Mouse (Mus musculus) cerebellum, adult (tissue): Measurements from ENCODE around the gene Nf1.

ENCODE experiments used
- ATAC-seq: cut with Nextera tagmentation; 2 replicates; pipeline ENCODE4 v1.9.2; 2017; ENCODE audit warnings: mild to moderate bottlenecking, moderate library complexity, mixed read lengths; ENCODE audit not compliant: insufficient number of reproducible peaks, low FRiP score, low TSS enrichment

Gene Nf1

GRCm38 (mm10) chr11:79327106-79327505 lies 12.4 kb upstream of the Nf1 start:
- ATAC-seq = no peak

DNA sequence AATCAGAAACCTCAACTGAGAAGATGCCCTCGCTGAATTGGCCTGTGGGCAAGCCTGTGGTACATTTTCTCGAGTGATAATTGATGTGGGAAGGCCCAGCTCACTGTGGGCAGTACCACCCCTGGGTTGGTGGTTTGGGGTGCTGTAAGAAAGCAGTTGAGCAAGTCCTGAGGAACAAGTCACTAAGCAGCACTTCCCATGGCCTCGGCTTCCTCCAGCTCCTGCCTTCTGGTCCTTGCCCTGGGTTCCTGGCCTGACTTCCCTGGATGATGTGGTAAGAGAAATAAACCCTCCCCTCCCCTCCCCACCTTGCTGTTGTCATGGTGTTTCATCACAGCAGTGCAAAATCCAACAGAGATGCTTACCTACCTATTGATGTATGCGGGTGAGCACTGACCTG lies 11.4 kb upstream of the Nf1 start:
- ATAC-seq = no peak

GRCm38 (mm10) chr11:79329585-79329984 lies 9.9 kb upstream of the Nf1 start:
- ATAC-seq = no peak

DNA sequence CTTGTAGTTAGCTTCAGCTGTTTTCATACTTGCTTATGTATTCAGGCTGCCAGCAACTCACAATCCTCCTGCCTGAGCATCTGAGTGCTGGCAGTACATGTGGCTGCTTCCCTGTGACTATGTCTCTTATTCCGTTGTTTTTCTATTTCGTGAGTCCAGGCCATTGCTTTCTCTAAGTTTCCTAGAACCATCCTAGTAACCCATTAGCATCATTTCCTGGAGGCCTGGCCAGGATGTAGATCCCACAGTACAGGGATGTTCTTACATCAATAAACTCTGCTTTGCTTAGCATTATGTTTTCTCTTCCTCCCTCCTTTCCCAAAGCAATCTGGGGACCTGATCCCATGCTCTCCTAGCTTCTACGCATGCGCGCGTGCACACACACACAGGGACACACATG lies 4.4 kb upstream of the Nf1 start:
- ATAC-seq = no peak

GRCm38 (mm10) chr11:79336722-79337267 lies 2.7 kb upstream of the Nf1 start:
- ATAC-seq = no peak

- ATAC-seq = no peak
Measured at GRCm38 (mm10) chr11:79338621-79339020, 872 bp upstream of the Nf1 start.

- ATAC-seq = no peak
Measured at GRCm38 (mm10) chr11:79339808-79340781, 602 bp downstream of the Nf1 start.

DNA sequence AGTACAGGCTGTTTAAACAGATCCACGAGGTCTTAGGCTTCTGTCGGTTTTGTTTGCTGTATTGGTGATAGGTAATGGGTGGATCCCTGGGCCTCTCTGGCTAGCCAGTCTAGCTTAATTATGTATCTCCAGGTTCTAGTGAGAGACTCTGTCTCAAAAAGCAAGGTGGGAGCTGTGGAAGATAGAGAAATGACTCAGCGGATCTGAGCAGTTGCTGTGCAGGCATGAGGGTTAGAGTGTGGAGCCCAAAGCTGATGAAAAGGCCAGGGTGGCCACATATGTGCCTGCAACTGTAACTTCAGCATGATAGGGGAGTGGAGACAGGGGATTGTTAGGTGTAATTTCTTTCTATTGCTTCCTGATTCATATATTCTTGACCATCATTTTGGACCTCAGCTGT lies 17.5 kb downstream of the Nf1 start:
- ATAC-seq = no peak

- no peak for ATAC-seq
Measured at GRCm38 (mm10) chr11:79357397-79357796, 17.9 kb downstream of the Nf1 start.

DNA sequence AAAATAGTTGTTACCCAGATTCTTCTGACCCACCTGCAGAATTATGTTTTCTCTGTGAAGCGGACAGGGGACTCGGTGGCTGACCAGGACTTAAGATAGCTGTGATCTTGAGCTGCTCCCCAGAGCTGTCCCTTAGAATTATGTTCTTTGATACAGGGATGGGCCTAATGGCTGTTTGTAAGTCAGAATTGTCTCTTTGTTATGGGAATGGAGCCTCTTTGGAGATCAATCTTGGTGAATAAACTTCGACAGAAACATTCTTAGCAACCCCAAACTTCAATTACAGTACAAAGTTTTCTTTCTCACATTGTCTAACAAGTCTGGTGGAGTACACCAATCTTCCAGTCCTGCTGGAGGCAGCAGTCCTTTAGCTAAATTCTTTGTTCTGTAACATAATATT lies 25.5 kb downstream of the Nf1 start:
- no peak for ATAC-seq

DNA sequence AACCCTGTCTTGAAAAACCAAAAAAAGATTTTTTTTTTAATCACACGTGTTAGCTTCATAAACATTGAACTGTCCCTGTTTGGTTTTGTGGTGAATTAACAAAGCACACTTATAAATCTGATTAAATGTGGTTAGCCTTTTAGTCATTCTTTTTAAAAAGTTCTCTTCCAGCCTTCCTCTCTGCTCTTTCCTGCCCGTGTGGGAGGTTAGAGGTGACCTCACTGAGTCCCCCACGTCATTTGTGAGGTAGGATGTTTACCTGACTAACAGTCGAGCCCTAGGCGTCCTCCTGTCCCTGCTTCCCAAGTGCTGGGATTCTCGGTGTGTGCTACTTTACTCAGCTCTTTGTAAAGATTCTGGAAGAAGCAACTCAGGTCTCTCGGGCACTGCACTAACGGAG lies 26.8 kb downstream of the Nf1 start:
- no peak for ATAC-seq

- no peak for ATAC-seq
Measured at GRCm38 (mm10) chr11:79373031-79373430, 33.5 kb downstream of the Nf1 start.

DNA sequence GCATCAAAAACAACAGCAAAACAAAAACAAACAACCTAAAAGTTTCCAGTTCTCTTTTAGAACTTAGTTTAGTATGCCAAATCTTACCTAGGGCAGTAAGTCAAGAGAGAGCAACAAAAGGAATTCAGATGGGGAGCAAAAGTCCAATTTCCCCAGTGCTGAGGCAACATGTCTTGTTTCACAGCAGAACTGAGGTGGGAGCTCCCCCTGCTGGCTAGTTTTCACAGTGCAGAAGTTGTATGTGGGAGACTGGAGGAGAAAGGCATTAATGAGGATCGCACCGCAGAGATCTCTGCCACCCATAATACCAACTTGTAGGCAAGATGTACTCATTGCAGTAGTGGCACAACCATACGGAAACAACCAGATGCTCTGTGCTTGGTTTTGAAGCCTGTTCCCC lies 58.8 kb downstream of the Nf1 start:
- no peak; the same call in 1 of the 2 replicates for ATAC-seq

DNA sequence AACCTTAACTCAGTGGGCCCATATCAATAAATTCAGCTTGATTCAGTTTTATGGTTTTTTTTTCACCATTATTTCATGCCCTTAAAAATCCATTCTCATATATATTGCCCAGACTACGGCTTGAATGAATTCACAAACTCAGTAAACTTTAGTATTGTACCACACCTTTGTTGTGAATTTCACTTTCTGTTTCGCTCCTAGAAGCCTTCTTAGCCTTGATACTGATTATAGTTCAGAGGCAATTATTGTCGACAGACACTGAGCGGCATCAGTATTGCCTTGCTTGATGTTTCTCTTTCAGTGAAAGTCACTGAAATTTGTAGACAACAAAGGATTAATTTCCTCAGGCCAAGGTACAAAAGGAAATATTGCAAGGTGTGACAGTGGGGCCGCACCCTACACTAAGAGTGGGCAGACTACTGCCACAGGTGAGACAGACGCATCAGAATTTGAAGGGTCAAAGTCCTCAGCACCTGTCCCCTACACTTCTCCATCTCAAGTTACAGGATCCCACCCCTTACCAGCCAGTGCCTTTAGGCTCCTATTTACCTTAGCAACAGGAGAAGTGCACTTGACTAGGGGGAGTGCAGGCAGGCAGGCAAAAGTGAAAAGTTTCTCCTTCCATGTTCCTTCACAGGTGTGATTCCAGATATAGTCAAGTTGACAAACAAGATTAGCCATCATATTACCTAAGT lies 64.3 kb downstream of the Nf1 start:
- ATAC-seq = no peak

GRCm38 (mm10) chr11:79413761-79414513 lies 74.4 kb downstream of the Nf1 start:
- ATAC-seq = no peak

DNA sequence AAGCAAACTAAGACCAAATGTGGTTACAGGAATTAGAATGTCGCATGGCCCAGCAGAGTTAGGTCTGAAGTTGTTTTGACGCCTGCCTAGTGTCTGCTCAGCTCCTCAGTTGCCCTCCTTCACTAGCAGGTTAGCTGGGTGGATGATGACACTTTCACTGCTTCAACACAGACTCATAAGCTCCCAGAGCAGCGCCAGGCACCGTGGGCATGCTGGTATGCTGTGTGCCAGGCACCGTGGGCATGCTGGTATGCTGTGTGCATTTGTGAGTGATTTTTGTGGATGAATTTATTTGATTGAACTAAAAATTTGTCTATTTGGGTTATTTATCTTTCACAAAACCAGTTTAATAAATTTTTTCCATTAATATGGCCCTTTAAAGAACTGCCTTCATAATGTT lies 83.0 kb downstream of the Nf1 start:
- ATAC-seq = no peak

- no peak for ATAC-seq
Measured at GRCm38 (mm10) chr11:79426571-79426970, 87.1 kb downstream of the Nf1 start.

GRCm38 (mm10) chr11:79427638-79428037 lies 88.1 kb downstream of the Nf1 start:
- no peak for ATAC-seq

- no peak for ATAC-seq
Measured at GRCm38 (mm10) chr11:79435252-79435651, 95.8 kb downstream of the Nf1 start.

DNA sequence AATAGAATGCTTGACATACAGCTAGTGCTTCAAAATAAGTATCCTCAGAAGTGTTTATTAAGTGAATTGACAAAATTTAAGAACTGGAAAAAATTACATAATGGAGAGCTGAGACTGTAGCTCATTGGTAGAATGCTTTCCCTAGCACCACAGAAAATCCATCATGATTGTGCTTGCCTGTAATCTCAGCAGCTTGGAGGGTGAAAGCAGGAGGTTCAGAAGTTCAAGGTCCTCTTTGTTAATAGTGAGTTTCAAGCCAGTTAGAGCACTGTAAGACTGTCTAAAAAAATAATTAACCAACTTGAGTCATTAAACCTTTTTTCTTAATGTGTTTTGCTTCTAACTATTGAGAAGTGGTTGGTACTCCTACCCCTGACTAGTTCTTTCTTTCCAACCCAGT lies 108.9 kb downstream of the Nf1 start:
- ATAC-seq = no peak

DNA sequence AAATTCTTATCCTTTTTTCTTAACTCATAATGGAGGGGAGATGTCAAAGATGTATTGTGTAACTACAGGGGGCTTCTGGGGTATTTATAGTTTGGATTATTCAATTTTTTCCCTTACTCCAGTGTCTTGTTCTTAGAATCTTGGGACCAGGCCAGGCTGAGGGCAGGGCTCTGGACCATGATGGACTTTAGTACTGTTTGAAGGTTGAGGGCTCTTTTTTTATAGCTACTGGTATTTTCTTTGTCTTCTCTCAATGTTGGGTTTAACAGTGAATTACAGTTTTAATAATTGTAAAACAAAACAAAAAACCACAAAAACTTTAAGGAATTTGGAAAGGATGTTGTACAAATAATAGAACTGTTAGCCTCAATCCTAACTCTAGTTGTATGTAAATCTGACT lies 113.5 kb downstream of the Nf1 start:
- ATAC-seq = no peak
